Mouse (Mus musculus) adrenal gland, adult (tissue): Measurements from ENCODE around the gene Cdkal1.

Experiments used
- DNase-seq, 2 experiments: peaks; one replicate each; pipeline ENCODE4 v3.0.0; 2022 to 2023; ENCODE audit warnings: low spot score in 1 of 2; ENCODE audit not compliant: inconsistent age in 2 of 2

Gene Cdkal1

DNA sequence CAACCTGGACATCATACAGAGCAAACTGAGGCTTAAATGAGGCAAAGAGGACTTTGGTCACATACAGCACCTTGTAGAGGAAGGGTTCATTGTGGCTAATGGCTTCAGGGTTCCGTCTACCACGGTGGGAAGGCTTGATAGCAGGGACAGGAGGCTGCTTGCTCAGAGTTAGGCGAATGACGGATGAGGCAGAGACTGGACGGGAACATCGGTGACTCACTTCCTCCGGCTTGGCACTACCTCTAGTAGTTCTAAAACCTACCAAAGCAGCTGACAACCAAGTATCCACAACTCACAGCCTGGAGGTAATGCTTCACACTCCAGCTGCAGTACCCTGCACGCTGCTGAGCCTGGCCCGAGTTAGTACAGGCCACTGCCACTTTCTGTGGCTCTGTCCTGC, 706.9 kb downstream of the Cdkal1 start:
- DNase-seq, result peak; percentile 20 to 64
